Mouse (Mus musculus): Measurements from ENCODE around the gene Msi2. TPM values are rescaled to one million over a fixed set of nuclear protein-coding genes. Genes with fewer than 3 reads are reported as not detected.
A peak's percentile ranks its signal among the peaks of the same experiment; 100 is the strongest.

Gene Msi2
- total RNA-seq, 2 experiments from 2014 or later, result 119 to 127 TPM

GRCm38 (mm10) chr11:88677350-88677749 is 41.0 kb downstream of the Msi2 start:
- no peak for DNase-seq (ENCODE audit: low spot score in 2 of 2)

- no peak for DNase-seq (ENCODE audit: low spot score in 2 of 2)
These were observed 41.7 kb downstream of the Msi2 start for GRCm38 (mm10) chr11:88676597-88676996.

GRCm38 (mm10) chr11:88675526-88676353 is 42.6 kb downstream of the Msi2 start:
- no peak for DNase-seq (ENCODE audit: low spot score in 2 of 2)

- DNase-seq (ENCODE audit: low spot score in 2 of 2), result no peak
These were observed 44.2 kb downstream of the Msi2 start for GRCm38 (mm10) chr11:88674075-88674474.

- no peak for DNase-seq (ENCODE audit: low spot score in 2 of 2)
These were observed 47.4 kb downstream of the Msi2 start for GRCm38 (mm10) chr11:88670925-88671324.

- no peak for DNase-seq (ENCODE audit: low spot score in 2 of 2)
These were observed 49.2 kb downstream of the Msi2 start for GRCm38 (mm10) chr11:88669106-88669505.

GRCm38 (mm10) chr11:88668345-88668744 is 50.0 kb downstream of the Msi2 start:
- no peak for DNase-seq (ENCODE audit: low spot score in 2 of 2)

- no peak for DNase-seq (ENCODE audit: low spot score in 2 of 2)
These were observed 52.5 kb downstream of the Msi2 start for GRCm38 (mm10) chr11:88665799-88666198.

GRCm38 (mm10) chr11:88661444-88662180 is 56.7 kb downstream of the Msi2 start:
- no peak for DNase-seq (ENCODE audit: low spot score in 2 of 2)

- no peak for DNase-seq (ENCODE audit: low spot score in 2 of 2)
These were observed 57.9 kb downstream of the Msi2 start for GRCm38 (mm10) chr11:88660404-88660803.

- no peak for DNase-seq (ENCODE audit: low spot score in 2 of 2)
These were observed 59.4 kb downstream of the Msi2 start for GRCm38 (mm10) chr11:88658926-88659325.

- no peak for DNase-seq (ENCODE audit: low spot score in 2 of 2)
These were observed 62.5 kb downstream of the Msi2 start for GRCm38 (mm10) chr11:88655786-88656185.

- no peak for DNase-seq (ENCODE audit: low spot score in 2 of 2)
These were observed 63.1 kb downstream of the Msi2 start for GRCm38 (mm10) chr11:88655214-88655566.

GRCm38 (mm10) chr11:88654391-88655213 is 63.7 kb downstream of the Msi2 start:
- no peak for DNase-seq (ENCODE audit: low spot score in 2 of 2)

- peak; percentile 18 to 24 for DNase-seq (ENCODE audit: low spot score in 2 of 2)
These were observed 68.0 kb downstream of the Msi2 start for GRCm38 (mm10) chr11:88650275-88650674.

GRCm38 (mm10) chr11:88649009-88649408 is 69.3 kb downstream of the Msi2 start:
- no peak for DNase-seq (ENCODE audit: low spot score in 2 of 2)

- DNase-seq (ENCODE audit: low spot score in 2 of 2), result no peak
These were observed 69.9 kb downstream of the Msi2 start for GRCm38 (mm10) chr11:88648407-88648806.

- no peak for DNase-seq (ENCODE audit: low spot score in 2 of 2)
These were observed 71.8 kb downstream of the Msi2 start for GRCm38 (mm10) chr11:88646493-88646892.

GRCm38 (mm10) chr11:88645821-88646220 is 72.5 kb downstream of the Msi2 start:
- no peak for DNase-seq (ENCODE audit: low spot score in 2 of 2)

GRCm38 (mm10) chr11:88644719-88645118 is 73.6 kb downstream of the Msi2 start:
- DNase-seq (ENCODE audit: low spot score in 2 of 2), result no peak

- DNase-seq (ENCODE audit: low spot score in 2 of 2), result no peak
These were observed 78.5 kb downstream of the Msi2 start for GRCm38 (mm10) chr11:88639862-88640261.

Data from left cerebral cortex, adult 18-20 months (tissue).